Mouse (Mus musculus) liver, embryonic 14.5 days (tissue): ENCODE measurements around the gene Plekhf1. TPM values are rescaled to one million over a fixed set of nuclear protein-coding genes. Genes with fewer than 3 reads are reported as not detected.
A peak's percentile ranks its signal among the peaks of the same experiment; 100 is the strongest.

ENCODE experiments used
- ATAC-seq: fragments of 200-750 bp; cut with Nextera tagmentation; 2 replicates; pipeline ENCODE4 v1.8.0; 2017; ENCODE audit warnings: moderate number of reproducible peaks, mild to moderate bottlenecking, moderate library complexity; ENCODE audit not compliant: insufficient read depth
- DNase-seq, 3 experiments: peaks; one replicate each; pipeline ENCODE4 v3.0.0-alpha.2; 2012 to 2013; ENCODE audit warnings: low read depth in 3 of 3, low spot score in 3 of 3
- H3K27ac ChIP-seq: fragments of 300-500 bp; sonication (generic); 2 replicates; pipeline ENCODE4 v1.5.1; 2014; ENCODE audit warnings: moderate library complexity, mild to moderate bottlenecking, control low read depth, inconsistent platforms
- H3K27me3 ChIP-seq: fragments of 300-500 bp; sonication (generic); 2 replicates; pipeline ENCODE4 v1.6.1; 2014; ENCODE audit warnings: mild to moderate bottlenecking, low read length, moderate library complexity; ENCODE audit not compliant: control insufficient read depth, insufficient read depth
- H3K36me3 ChIP-seq: fragments of 300-500 bp; sonication (generic); replicated peaks from 2 replicates; pipeline ENCODE4 v1.6.1; 2014; ENCODE audit warnings: low read depth; ENCODE audit not compliant: control insufficient read depth, insufficient read depth
- H3K4me1 ChIP-seq, 2 experiments: fragments of 200-500 bp in 1 of 2; fragments of 300-500 bp in 1 of 2; sonication (generic) in 1 of 2; replicated peaks; 2 replicates each; pipeline ENCODE4 v1.6.1; 2012 to 2014; ENCODE audit warnings: antibody characterized with exemption in 1 of 2, inconsistent platforms in 1 of 2, low read length in 1 of 2; ENCODE audit not compliant: control insufficient read depth in 2 of 2, insufficient read depth in 2 of 2
- H3K4me2 ChIP-seq: fragments of 300-500 bp; sonication (generic); 2 replicates; pipeline ENCODE4 v1.6.1; 2014; ENCODE audit warnings: low read depth, mild to moderate bottlenecking, control low read depth, moderate library complexity
- H3K4me3 ChIP-seq, 2 experiments: fragments of 200-500 bp in 1 of 2; fragments of 300-500 bp in 1 of 2; sonication (generic) in 1 of 2; 2 replicates each; pipeline ENCODE4 v1.5.1; 2012 to 2014; ENCODE audit warnings: low read depth in 2 of 2, low read length in 2 of 2, mild to moderate bottlenecking in 2 of 2, control low read depth in 1 of 2, inconsistent platforms in 1 of 2, moderate library complexity in 1 of 2; ENCODE audit not compliant: insufficient read depth in 1 of 2
- H3K9ac ChIP-seq: fragments of 300-500 bp; sonication (generic); replicated peaks from 2 replicates; pipeline ENCODE4 v1.6.1; 2014; ENCODE audit warnings: mild to moderate bottlenecking, control low read depth, moderate library complexity
- H3K9me3 ChIP-seq: fragments of 300-500 bp; sonication (generic); 2 replicates; pipeline ENCODE4 v1.6.1; 2016; ENCODE audit warnings: low read length, mixed read lengths; ENCODE audit not compliant: control insufficient read depth
- CTCF ChIP-seq: IDR thresholded peaks from 2 replicates; pipeline ENCODE4 v1.5.1; 2016; ENCODE audit warnings: antibody characterized with exemption, low read depth, control low read depth
- EP300 ChIP-seq: IDR thresholded peaks from 2 replicates; pipeline ENCODE4 v1.6.1; 2016; ENCODE audit warnings: antibody characterized with exemption, low read depth
- WGBS: fragments of 180-500 bp; shearing (Covaris S2); extraction: QIAGEN DNeasy Blood & Tissue Kit; methylation state at CpG from one replicate; pipeline ENCODE4 v1.1.7; 2014; ENCODE audit not compliant: insufficient replicate concordance; 5-methylcytosine and 5-hydroxymethylcytosine counted together
- polyA plus RNA-seq, 2 experiments: library from polyadenylated mRNA; depleted of rRNA in 1 of 2; stranded (reverse) in 1 of 2; unstranded in 1 of 2; fragments of >200 nt; fragmentation: Nextera tagmentation in 1 of 2; extraction: Ambion mirVana in 1 of 2; gene quantifications; 2 replicates each; pipeline versions ENCODE4 v1.2.1 to v1.2.3; 2012 to 2014

Plekhf1 gene
- polyA plus RNA-seq, 2 experiments: 0.26 to 0.37 TPM

DNA sequence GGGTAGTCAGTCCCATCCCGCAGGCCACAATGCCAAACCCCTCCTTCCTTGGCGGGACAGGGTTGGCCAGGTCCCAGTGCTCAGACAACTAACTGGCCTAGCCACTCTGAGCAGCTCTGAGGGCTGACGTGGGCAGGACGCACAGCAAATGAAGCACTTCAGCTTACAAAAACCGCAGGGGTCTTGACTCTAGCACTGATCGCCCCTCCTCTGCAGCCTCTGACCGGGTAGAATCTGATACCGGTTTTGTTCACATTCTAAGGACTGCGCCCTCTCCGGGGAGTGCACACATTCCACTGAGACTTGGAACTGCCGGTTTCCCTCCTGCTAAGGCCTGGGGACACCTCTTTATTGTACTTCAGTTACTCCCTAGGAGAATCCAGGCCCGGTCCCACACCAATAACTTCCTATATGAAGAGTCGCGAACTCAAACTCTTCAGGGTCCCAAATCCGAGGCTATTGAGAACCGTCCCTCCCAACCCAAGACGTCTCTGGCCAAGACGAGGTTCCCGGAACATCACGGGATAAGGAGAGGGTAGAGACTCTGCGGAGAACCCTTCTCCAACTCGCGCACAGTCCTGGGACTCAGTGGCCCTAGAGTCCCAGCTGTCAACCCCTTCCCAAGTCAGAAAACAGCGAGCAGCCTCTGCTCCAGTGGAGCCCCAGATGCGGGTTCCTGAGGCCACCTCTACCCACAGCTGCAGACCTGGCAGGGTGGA, 476 bp downstream of the Plekhf1 start:
- Histone ChIP-seq H3K27me3 (no peaks in the 10 kb centered on the region), H3K9me3 (no peaks in the 10 kb centered on the region), H3K4me1 (peaks cover 0 to 6% of the 10 kb centered on the region in 2 experiments; a peak in 1 of 4 replicates), H3K4me2 (peak overlapping the region; percentile 71), H3K27ac (no peak overlapping the region), H3K4me3 (peak overlapping the region; percentile 51 to 64), H3K36me3 (no peaks in the 10 kb centered on the region), H3K9ac (peak overlapping the region; percentile 34)
- WGBS: 2% methylated on average over 25 of the region's 25 CpGs
- no peak for TF ChIP-seq EP300
- no peak; the same call in 1 of the 2 replicates for TF ChIP-seq CTCF
- peak; percentile 42 for ATAC-seq
- DNase-seq: no peak

- DNase-seq: no peak
- Histone ChIP-seq H3K4me3 (no peak overlapping the region), H3K4me1 (peaks cover 0 to 6% of the 10 kb centered on the region in 2 experiments; a peak in 1 of 4 replicates), H3K4me2 (no peak overlapping the region), H3K9me3 (no peaks in the 10 kb centered on the region), H3K27ac (no peak overlapping the region), H3K27me3 (no peaks in the 10 kb centered on the region), H3K9ac (no peak overlapping the region), H3K36me3 (no peaks in the 10 kb centered on the region)
- 66% methylated on average over 2 of the region's 2 CpGs for WGBS
- no peak for ATAC-seq
- TF ChIP-seq EP300 (no peak), CTCF (no peak)
Measured at GRCm38 (mm10) chr7:38226226-38226625, 1.6 kb downstream of the Plekhf1 start.

GRCm38 (mm10) chr7:38224577-38225369, 3.0 kb downstream of the Plekhf1 start:
- no peaks in the 10 kb centered on the region for H3K9me3 ChIP-seq
- 69% methylated on average over 11 of the region's 13 CpGs for WGBS
- no peak for DNase-seq
- no peak overlapping the region for H3K4me3 ChIP-seq
- no peak for ATAC-seq
- H3K4me1 ChIP-seq: peaks cover 0 to 6% of the 10 kb centered on the region in 2 experiments; a peak in 1 of 4 replicates
- H3K9ac ChIP-seq: no peak overlapping the region
- no peaks in the 10 kb centered on the region for H3K27me3 ChIP-seq
- no peak overlapping the region for H3K4me2 ChIP-seq
- no peaks in the 10 kb centered on the region for H3K36me3 ChIP-seq
- TF ChIP-seq CTCF: no peak
- no peak for TF ChIP-seq EP300
- H3K27ac ChIP-seq: no peak overlapping the region

DNA sequence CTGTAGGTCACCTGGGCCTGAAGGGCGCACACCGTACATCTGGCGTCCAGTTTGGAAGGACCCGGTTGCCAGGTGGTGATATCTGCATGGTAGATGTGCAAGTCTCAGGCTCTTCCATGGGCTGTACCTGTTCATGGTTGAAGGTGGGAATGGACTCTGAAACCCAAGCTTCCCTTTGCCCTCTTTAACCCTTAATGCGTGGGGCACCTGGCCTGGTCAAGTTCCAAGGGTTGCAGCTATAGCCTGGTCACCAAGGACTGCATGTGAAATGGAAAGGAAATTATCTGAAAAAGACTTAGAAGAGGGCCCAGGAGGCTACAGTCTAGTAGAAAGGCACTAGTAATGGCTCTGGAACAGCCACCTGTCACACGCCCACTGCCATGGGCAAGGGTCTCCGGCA, 7.0 kb downstream of the Plekhf1 start:
- 73% methylated on average over 7 of the region's 7 CpGs for WGBS
- ATAC-seq (no peak), DNase-seq (no peak)
- 0 out of 4 replicates have a peak, but pooled peaks cover 0 to 3% of the 10 kb centered on the region in 2 experiments for H3K4me1 ChIP-seq
- H3K4me2 ChIP-seq: no peak overlapping the region
- H3K4me3 ChIP-seq: no peak overlapping the region
- no peaks in the 10 kb centered on the region for H3K27me3 ChIP-seq
- H3K9me3 ChIP-seq: no peaks in the 10 kb centered on the region
- no peak overlapping the region for H3K27ac ChIP-seq
- H3K9ac ChIP-seq: no peak overlapping the region
- no peak for TF ChIP-seq CTCF
- TF ChIP-seq EP300: no peak
- no peaks in the 10 kb centered on the region for H3K36me3 ChIP-seq

- 74% methylated on average over 4 of the region's 4 CpGs for WGBS
- no peak overlapping the region for H3K4me3 ChIP-seq
- TF ChIP-seq CTCF (no peak), EP300 (no peak)
- H3K4me1 ChIP-seq: no peaks in the 10 kb centered on the region
- no peaks in the 10 kb centered on the region for H3K9me3 ChIP-seq
- no peaks in the 10 kb centered on the region for H3K27me3 ChIP-seq
- DNase-seq (no peak), ATAC-seq (no peak)
- H3K4me2 ChIP-seq: no peak overlapping the region
- no peak overlapping the region for H3K9ac ChIP-seq
- no peak overlapping the region for H3K27ac ChIP-seq
- no peaks in the 10 kb centered on the region for H3K36me3 ChIP-seq
Measured at GRCm38 (mm10) chr7:38219526-38219925, 8.3 kb downstream of the Plekhf1 start.
